Mouse (Mus musculus) CD4-positive, CD25-positive, alpha-beta regulatory T cell (primary cell): Measurements from ENCODE around the gene Bcap31. TPM values are rescaled to one million over a fixed set of nuclear protein-coding genes. Genes with fewer than 3 reads are reported as not detected.

Experiments
- polyA plus RNA-seq: library from polyadenylated mRNA; unstranded; fragments of 100-300 nt; shearing (Covaris generic); gene quantifications from one replicate; pipeline ENCODE4 v1.2.1, GENCODE M21; 2017

Bcap31 gene
- polyA plus RNA-seq, result 275 TPM

GRCm38 (mm10) chrX:73716109-73716661 lies at the start of gene Bcap31, which contains the start of gene Abcd1:
TSS of gene Bcap31 (minus strand) at chrX:73716175.
TSS of gene Abcd1 (plus strand) at chrX:73716597.

DNA sequence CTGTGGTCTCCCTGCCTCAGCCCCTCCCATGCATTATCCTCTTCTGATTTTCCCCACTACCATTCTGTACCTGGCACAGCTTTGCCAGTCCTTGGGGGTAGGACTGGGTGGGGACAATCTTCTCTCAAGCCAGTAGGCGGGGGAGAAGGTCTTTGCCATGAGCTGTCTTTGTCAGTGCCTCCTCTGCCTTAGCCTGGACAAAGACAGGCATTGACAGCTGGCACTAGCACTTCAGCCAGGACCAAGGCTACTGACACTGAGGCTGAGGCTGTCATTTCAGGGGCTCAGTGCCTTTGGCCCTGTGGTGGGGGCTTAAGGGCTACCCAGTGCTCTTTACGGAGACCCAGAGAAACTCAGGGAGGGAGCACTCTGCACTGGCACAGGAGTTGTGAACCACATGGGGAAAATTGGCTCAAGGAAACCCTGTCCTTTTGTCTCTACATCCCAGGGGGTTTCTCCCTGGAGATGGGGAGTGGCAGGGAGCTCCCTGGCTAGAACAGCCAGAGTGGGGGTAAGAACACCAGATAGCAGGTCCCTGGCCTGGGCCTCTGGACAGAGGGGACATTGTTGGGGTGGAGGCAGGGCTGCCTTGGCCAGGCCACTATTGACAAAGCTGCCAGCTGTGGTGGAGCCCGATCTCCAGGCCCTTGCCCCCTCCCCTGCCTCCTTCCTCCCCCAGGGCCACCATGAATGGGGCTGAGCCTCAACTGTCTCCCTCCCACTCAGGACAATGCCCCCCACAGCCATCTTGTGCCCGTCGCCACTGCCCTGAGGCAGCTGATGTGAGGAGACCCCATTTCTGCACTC lies 40.6 kb upstream of the Bcap31 start, which contains the start of gene Plxnb3:
Gene Plxnb3 (plus strand): TSS at position 757 of the 807 bp plus-strand sequence.

DNA sequence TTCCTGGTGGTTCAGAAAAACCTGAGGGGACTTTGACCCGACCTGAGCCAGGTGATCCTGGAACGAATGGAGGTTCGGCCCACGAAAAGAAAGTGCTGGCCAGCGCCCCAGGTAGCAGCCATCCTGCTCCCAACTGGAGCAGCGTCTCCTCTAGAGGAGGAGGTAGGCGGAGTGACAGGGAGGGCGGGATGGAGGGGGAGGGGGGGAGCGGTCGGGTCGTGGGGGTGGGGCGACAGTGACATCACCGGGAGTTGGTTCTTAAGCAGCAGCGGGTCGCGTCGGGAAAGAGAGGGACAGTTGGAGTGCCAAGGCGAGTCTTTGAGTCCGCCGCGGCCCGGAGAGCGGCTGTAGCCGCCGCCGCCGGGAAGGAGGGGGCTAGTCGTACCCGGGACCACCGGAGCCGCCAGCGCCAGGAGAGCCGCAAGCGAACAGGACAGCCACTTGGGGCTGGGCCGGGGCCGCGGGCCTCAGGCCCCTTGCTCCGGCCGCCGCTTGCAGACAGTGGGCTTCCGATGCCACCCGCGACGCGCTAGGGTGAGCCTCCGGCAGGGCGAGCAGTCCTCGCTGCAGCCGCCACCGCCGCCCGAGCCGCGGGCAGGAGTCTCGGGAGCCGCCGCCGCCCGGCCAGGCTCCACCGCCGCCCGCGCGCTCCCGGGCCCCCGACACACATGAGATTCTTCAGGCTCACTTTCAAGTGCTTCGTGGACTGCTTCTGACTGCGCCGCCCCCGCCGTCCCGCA lies 42.9 kb downstream of the Bcap31 start, which contains the start of gene Slc6a8:
Gene Slc6a8 (plus strand): TSS at position 272 of the 740 bp plus-strand sequence.

GRCm38 (mm10) chrX:73659575-73660283 lies 56.2 kb downstream of the Bcap31 start, which contains the start of gene Pnck:
TSS of gene Pnck (minus strand) at chrX:73660117.

GRCm38 (mm10) chrX:73639255-73639675 lies 76.7 kb downstream of the Bcap31 start, which contains the start of gene Dusp9:
TSS of gene Dusp9 (plus strand) at chrX:73639419.

Other genes with a start within 250 kb of the Bcap31 start
- not detected for gene Bgn, start 232.6 kb downstream of the Bcap31 start, polyA plus RNA-seq
- not detected for gene Atp2b3, start 213.1 kb downstream of the Bcap31 start, polyA plus RNA-seq
- gene Dusp9, start 76.8 kb downstream of the Bcap31 start, polyA plus RNA-seq, result 0.74 TPM
- gene Pnck, start 56.1 kb downstream of the Bcap31 start, polyA plus RNA-seq, result 1.5 TPM
- gene Slc6a8, start 43.0 kb downstream of the Bcap31 start, polyA plus RNA-seq, result 0.11 TPM
- gene Abcd1, start 422 bp upstream of the Bcap31 start, polyA plus RNA-seq, result 36.9 TPM
- not detected for gene Plxnb3, start 40.9 kb upstream of the Bcap31 start, polyA plus RNA-seq
- 1.3 TPM for gene Srpk3, start 58.2 kb upstream of the Bcap31 start, polyA plus RNA-seq
- 218 TPM for gene Idh3g, start 70.7 kb upstream of the Bcap31 start, polyA plus RNA-seq
- 227 TPM for gene Ssr4, start 70.9 kb upstream of the Bcap31 start, polyA plus RNA-seq
- 0.44 TPM for gene Pdzd4, start 108.8 kb upstream of the Bcap31 start, polyA plus RNA-seq
- 3.4 TPM for gene Avpr2, start 175.9 kb upstream of the Bcap31 start, polyA plus RNA-seq
- gene L1cam, start 179.9 kb upstream of the Bcap31 start, polyA plus RNA-seq, result 9.5 TPM
- 302 TPM for gene Arhgap4, start 205.7 kb upstream of the Bcap31 start, polyA plus RNA-seq
- 208 TPM for gene Naa10, start 205.8 kb upstream of the Bcap31 start, polyA plus RNA-seq
- gene Renbp, start 214.7 kb upstream of the Bcap31 start, polyA plus RNA-seq, result 3.9 TPM